Mouse (Mus musculus): Measurements from ENCODE around the gene Tex14.

The Tex14 gene

DNA sequence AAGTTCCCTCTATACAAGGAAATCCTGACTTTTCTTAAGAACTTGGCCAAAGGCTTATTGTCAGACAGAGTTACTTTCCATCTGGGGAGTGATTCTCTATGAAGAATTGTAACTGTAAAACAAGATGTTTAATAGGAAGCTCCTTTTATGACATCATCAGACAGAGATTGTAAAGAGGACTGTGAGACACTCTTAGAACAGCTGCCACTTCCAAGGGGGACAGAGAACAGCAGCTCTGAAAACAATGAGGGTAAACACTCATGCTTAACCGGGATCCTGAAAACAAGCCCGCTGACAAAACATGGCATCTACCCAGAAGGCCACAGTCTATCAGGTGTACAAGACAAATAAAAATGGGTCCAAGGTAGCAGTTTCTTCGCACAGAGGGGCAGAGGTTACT, 161.6 kb downstream of the Tex14 start, which contains the start of gene Gm11492:
Gene Gm11492, plus strand, starts transcription at position 153 of the 400 bp plus-strand sequence.
- Histone ChIP-seq H3K9me3 (ENCODE audit: low read length) (no peaks in the 10 kb centered on the region), H3K4me1 (replicated peaks; ENCODE audit: low read depth, low read length) (peaks cover 3% of the 10 kb centered on the region; the same call in 1 of the 2 replicates), H3K27me3 (ENCODE audit: insufficient read depth, low read length) (peaks cover 2% of the 10 kb centered on the region; the same call in 1 of the 2 replicates), H3K4me3 (replicated peaks; ENCODE audit: low read length) (no peak within 1 kb of the TSS), H3K36me3 (ENCODE audit: insufficient read depth, low read length) (no peaks in the 10 kb centered on the region)
- TF ChIP-seq CTCF (conservative IDR thresholded peaks at IDR 0.05; ENCODE audit: low read length), result no peak
- TF ChIP-seq NANOG (IDR thresholded peaks at IDR 0.05; ENCODE audit: borderline replicate concordance, low read length), result no peak

DNA sequence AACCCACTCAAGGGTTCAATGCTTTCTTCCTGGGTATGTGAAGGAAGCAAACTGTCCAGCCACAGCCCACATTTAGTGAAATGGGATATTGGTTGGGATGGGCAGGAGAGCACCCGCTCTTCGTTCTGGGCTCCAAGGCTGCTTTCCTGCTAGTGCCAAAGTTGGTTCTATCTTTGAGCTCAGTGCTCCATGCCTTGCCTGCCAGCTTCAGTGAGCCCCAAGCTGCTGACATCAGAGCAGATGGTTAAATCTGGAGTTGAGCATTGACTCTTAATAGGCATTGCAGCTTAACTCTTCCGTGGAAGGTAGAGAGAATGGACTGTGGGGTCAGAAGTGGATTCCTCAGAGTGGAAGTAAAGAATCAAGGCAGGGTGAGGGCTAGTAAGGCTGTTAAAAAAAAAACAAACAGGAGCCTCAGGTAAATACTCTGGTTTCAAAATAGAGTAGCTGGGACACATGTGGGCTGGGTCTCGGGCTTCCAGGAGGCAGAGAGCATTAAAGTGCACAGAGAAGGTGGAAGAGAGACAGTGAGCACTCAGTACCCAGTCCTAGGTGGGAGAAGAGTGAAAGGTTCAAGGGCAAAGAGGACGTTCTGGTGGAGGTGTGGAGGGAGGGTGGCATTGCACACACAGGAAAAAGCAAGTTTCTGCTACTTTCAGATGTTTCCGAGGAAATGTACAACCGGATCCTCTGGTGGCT, 163.5 kb downstream of the Tex14 start, which contains the start of gene Sept4:
Gene Sept4, plus strand, starts transcription at position 649 of the 699 bp plus-strand sequence.
- Histone ChIP-seq H3K9me3 (ENCODE audit: low read length) (no peaks in the 10 kb centered on the region), H3K36me3 (ENCODE audit: insufficient read depth, low read length) (no peaks in the 10 kb centered on the region), H3K27me3 (ENCODE audit: insufficient read depth, low read length) (peaks cover 12% of the 10 kb centered on the region), H3K4me1 (replicated peaks; ENCODE audit: low read depth, low read length) (peaks cover 19% of the 10 kb centered on the region), H3K4me3 (replicated peaks; ENCODE audit: low read length) (no peak within 1 kb of the TSS)
- TF ChIP-seq NANOG (IDR thresholded peaks at IDR 0.05; ENCODE audit: borderline replicate concordance, low read length) (no peak), CTCF (conservative IDR thresholded peaks at IDR 0.05; ENCODE audit: low read length) (no peak), POU5F1 (IDR thresholded peaks at IDR 0.05; ENCODE audit: borderline replicate concordance, low read length) (no peak)

DNA sequence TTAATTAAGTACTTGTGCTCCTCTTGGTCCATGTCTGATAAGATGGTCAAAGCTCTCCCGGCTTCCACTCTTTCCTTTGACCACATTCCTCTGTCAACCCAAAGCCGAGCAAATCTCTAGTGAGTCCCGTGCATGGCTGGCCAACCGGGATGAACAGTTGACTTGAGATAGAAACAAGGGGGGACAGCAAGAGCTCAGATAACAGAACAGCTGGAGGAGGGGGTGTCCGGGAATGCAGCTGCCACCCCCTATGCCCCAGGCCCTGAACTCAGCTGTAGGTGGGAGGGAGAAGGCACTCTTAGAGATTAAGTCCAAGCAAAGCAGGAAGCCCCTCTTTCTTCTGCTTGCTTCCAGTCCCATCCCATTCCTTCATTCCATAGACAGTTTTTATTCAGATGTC, 165.9 kb downstream of the Tex14 start:
- no peak overlapping the region for H3K4me3 ChIP-seq (replicated peaks; ENCODE audit: low read length)
- H3K36me3 ChIP-seq (ENCODE audit: insufficient read depth, low read length), result no peaks in the 10 kb centered on the region
- peaks cover 35% of the 10 kb centered on the region for H3K4me1 ChIP-seq (replicated peaks; ENCODE audit: low read depth, low read length)
- H3K27me3 ChIP-seq (ENCODE audit: insufficient read depth, low read length), result peaks cover 21% of the 10 kb centered on the region
- no peaks in the 10 kb centered on the region for H3K9me3 ChIP-seq (ENCODE audit: low read length)
- TF ChIP-seq CTCF (conservative IDR thresholded peaks at IDR 0.05; ENCODE audit: low read length) (no peak), POU5F1 (IDR thresholded peaks at IDR 0.05; ENCODE audit: borderline replicate concordance, low read length) (no peak), NANOG (IDR thresholded peaks at IDR 0.05; ENCODE audit: borderline replicate concordance, low read length) (no peak)

- Histone ChIP-seq H3K4me1 (replicated peaks; ENCODE audit: low read depth, low read length) (peaks cover 37% of the 10 kb centered on the region), H3K4me3 (replicated peaks; ENCODE audit: low read length) (no peak overlapping the region), H3K36me3 (ENCODE audit: insufficient read depth, low read length) (no peaks in the 10 kb centered on the region), H3K27me3 (ENCODE audit: insufficient read depth, low read length) (peaks cover 25% of the 10 kb centered on the region), H3K9me3 (ENCODE audit: low read length) (no peaks in the 10 kb centered on the region)
- TF ChIP-seq CTCF (conservative IDR thresholded peaks at IDR 0.05; ENCODE audit: low read length) (no peak), POU5F1 (IDR thresholded peaks at IDR 0.05; ENCODE audit: borderline replicate concordance, low read length) (no peak), NANOG (IDR thresholded peaks at IDR 0.05; ENCODE audit: borderline replicate concordance, low read length) (no peak)
Observed at GRCm38 (mm10) chr11:87571361-87571950, 166.6 kb downstream of the Tex14 start.

- Histone ChIP-seq H3K4me3 (replicated peaks; ENCODE audit: low read length) (no peak overlapping the region), H3K9me3 (ENCODE audit: low read length) (no peaks in the 10 kb centered on the region), H3K27me3 (ENCODE audit: insufficient read depth, low read length) (peaks cover 47% of the 10 kb centered on the region), H3K4me1 (replicated peaks; ENCODE audit: low read depth, low read length) (peaks cover 56% of the 10 kb centered on the region), H3K36me3 (ENCODE audit: insufficient read depth, low read length) (no peaks in the 10 kb centered on the region)
- TF ChIP-seq NANOG (IDR thresholded peaks at IDR 0.05; ENCODE audit: borderline replicate concordance, low read length) (no peak), CTCF (conservative IDR thresholded peaks at IDR 0.05; ENCODE audit: low read length) (no peak), POU5F1 (IDR thresholded peaks at IDR 0.05; ENCODE audit: borderline replicate concordance, low read length) (no peak)
Observed at GRCm38 (mm10) chr11:87573751-87574150, 168.9 kb downstream of the Tex14 start.

DNA sequence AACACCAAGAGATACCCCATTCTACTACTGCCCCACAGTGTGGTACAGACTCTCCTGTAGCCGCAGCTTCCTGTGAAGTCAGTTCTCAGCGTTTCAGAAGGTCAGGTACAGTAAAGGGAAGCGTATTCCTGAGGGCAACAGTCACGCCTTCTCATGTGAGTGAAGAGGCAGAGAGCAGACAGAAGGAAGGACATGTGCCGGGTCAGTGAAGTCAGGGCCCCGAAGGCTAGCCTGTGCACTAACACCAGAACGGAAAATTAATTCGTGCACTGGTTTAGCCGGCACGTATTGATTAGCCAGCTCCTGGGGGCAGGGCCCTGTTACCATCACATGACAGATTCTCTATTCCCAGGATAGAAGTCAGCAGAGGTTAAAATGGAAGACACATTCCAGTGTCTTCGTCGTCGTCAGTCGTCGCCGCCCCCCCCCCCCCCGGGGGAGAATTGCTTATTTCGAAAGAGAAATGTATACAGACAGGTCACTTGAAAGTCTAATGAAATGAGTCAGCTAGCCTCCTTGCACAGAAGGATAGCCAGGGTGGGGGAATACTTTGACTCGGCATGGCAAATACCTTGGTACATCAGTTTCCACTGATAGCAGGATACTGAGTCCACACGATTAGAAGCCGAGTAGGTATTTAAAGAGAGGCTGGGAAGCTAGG, 169.8 kb downstream of the Tex14 start:
- Histone ChIP-seq H3K4me1 (replicated peaks; ENCODE audit: low read depth, low read length) (peaks cover 61% of the 10 kb centered on the region), H3K4me3 (replicated peaks; ENCODE audit: low read length) (no peak overlapping the region), H3K9me3 (ENCODE audit: low read length) (no peaks in the 10 kb centered on the region), H3K27me3 (ENCODE audit: insufficient read depth, low read length) (peaks cover 55% of the 10 kb centered on the region), H3K36me3 (ENCODE audit: insufficient read depth, low read length) (no peaks in the 10 kb centered on the region)
- TF ChIP-seq CTCF (conservative IDR thresholded peaks at IDR 0.05; ENCODE audit: low read length) (no peak), NANOG (IDR thresholded peaks at IDR 0.05; ENCODE audit: borderline replicate concordance, low read length) (no peak), POU5F1 (IDR thresholded peaks at IDR 0.05; ENCODE audit: borderline replicate concordance, low read length) (no peak)

GRCm38 (mm10) chr11:87577601-87578248, 172.9 kb downstream of the Tex14 start:
- no peaks in the 10 kb centered on the region for H3K36me3 ChIP-seq (ENCODE audit: insufficient read depth, low read length)
- H3K4me1 ChIP-seq (replicated peaks; ENCODE audit: low read depth, low read length), result peaks cover 60% of the 10 kb centered on the region

More at GRCm38 (mm10) chr11:87577601-87578248, 172.9 kb downstream of the Tex14 start:
- H3K27me3 ChIP-seq (ENCODE audit: insufficient read depth, low read length), result peaks cover 73% of the 10 kb centered on the region
- H3K9me3 ChIP-seq (ENCODE audit: low read length), result no peaks in the 10 kb centered on the region
- TF ChIP-seq POU5F1 (IDR thresholded peaks at IDR 0.05; ENCODE audit: borderline replicate concordance, low read length) (no peak), CTCF (conservative IDR thresholded peaks at IDR 0.05; ENCODE audit: low read length) (no peak), NANOG (IDR thresholded peaks at IDR 0.05; ENCODE audit: borderline replicate concordance, low read length) (no peak)
- H3K4me3 ChIP-seq (replicated peaks; ENCODE audit: low read length), result peak overlapping the region; percentile 81

All from E14TG2a.4 (cell line).